Mouse (Mus musculus) cerebellum, adult 2 months (tissue): ENCODE measurements at regions not wholly inside any gene's neighbourhood (a gene's known extent, or its start where the extent isn't known, plus 50 kb on each side); places are given as distances from the start of the nearest gene placed in this dataset.

Source experiments
- CTCF ChIP-seq: fragments of 200-500 bp; IDR thresholded peaks from 2 replicates; pipeline ENCODE4 v1.5.1; 2011; ENCODE audit warnings: low read depth, mild to moderate bottlenecking, control low read depth, low read length, moderate library complexity, borderline replicate concordance; ENCODE audit not compliant: insufficient read depth
- POLR2A ChIP-seq: fragments of 200-500 bp; IDR thresholded peaks from 2 replicates; pipeline ENCODE4 v1.6.1; 2011; ENCODE audit warnings: low read length, control low read depth, borderline replicate concordance; ENCODE audit not compliant: insufficient read depth

DNA sequence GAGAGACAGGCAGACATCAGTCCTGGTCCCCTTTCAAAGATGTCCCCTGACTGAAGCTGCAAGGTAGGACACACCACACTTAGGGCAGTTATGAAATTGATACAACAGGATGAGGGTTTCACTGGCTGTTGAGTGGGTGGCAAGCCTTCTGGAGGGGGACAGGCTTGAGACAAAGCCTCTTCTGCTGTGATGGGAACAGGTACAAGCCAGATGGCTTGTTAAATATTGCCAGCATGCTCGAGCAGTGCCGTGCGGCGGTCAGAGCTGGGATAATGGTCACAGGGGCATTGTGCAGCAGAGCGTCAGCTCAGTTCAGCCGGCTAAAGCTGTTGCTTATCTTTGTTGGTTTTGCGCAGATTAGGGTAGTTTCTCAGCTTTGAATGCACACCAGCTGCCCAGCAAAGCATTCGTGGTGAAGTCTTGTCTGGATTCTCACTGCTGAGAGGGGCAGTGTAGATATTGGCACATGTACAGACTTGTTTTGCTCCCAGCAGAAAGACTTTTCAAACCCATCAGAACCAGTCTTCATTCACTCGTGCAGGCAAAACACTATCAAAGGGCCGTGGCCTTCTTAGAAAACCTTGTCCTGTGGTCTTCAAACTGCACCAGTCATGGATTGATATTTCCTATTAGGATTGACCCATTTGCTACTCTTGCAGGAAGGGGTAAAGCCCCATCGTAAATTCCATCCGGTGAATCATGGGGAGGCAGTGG lies 62.1 kb downstream of the Foxa2 start:
- TF ChIP-seq CTCF (0 out of 2 replicates have a peak, but pooled peaks have one; percentile 0), POLR2A (no peak)
